Mouse (Mus musculus): ENCODE results near the gene Gm45717. TPM values are rescaled to one million over a fixed set of nuclear protein-coding genes. Genes with fewer than 3 reads are reported as not detected.

Gene Gm45717
- total and polyA plus RNA-seq, 3 experiments = not detected

GRCm38 (mm10) chr7:140907131-140907530 lies 48.6 kb downstream of the Gm45717 start:
- Histone ChIP-seq H3K27me3 (ENCODE audit: control insufficient read depth in 1 of 2, insufficient read depth in 2 of 2, low read length in 2 of 2) (no peaks in the 10 kb centered on the region; a peak in 1 of 4 replicates), H3K27ac (ENCODE audit: control insufficient read depth, low read depth, low read length) (no peak overlapping the region), H3K4me3 (ENCODE audit: control insufficient read depth in 1 of 2, insufficient read depth in 1 of 2, low read depth in 2 of 2, low read length in 2 of 2) (no peak overlapping the region), H3K36me3 (ENCODE audit: control insufficient read depth in 1 of 2, insufficient read depth in 2 of 2, low read length in 2 of 2) (no peaks in the 10 kb centered on the region), H3K9ac (ENCODE audit: control insufficient read depth, low read depth, low read length, poor library complexity, severe bottlenecking) (no peak overlapping the region), H3K9me3 (replicated peaks; ENCODE audit: insufficient read depth, low read length) (no peaks in the 10 kb centered on the region), H3K4me1 (ENCODE audit: control insufficient read depth in 1 of 2, insufficient read depth in 2 of 2, low read length in 2 of 2) (no peaks in the 10 kb centered on the region), H3K79me2 (ENCODE audit: control insufficient read depth, insufficient read depth, low read length, poor library complexity) (no peaks in the 10 kb centered on the region)
- DNase-seq (ENCODE audit: low read depth, low spot score) = no peak
- TF ChIP-seq RCOR1 (IDR thresholded peaks at IDR 0.05; ENCODE audit: low read depth, low read length) = no peak

- H3K4me3 ChIP-seq (ENCODE audit: control insufficient read depth in 1 of 2, insufficient read depth in 1 of 2, low read depth in 2 of 2, low read length in 2 of 2) = no peak overlapping the region
- H3K4me1 ChIP-seq (ENCODE audit: control insufficient read depth in 1 of 2, insufficient read depth in 2 of 2, low read length in 2 of 2) = no peaks in the 10 kb centered on the region
These were observed 50.1 kb downstream of the Gm45717 start for GRCm38 (mm10) chr7:140905642-140906081.

GRCm38 (mm10) chr7:140903212-140903611 lies 52.5 kb downstream of the Gm45717 start:
- no peak overlapping the region for H3K27ac ChIP-seq (ENCODE audit: control insufficient read depth, low read depth, low read length)
- DNase-seq (ENCODE audit: low read depth, low spot score) = peak; percentile 70
- H3K36me3 ChIP-seq (ENCODE audit: control insufficient read depth in 1 of 2, insufficient read depth in 2 of 2, low read length in 2 of 2) = no peaks in the 10 kb centered on the region
- peak overlapping the region; percentile 12; the same call in 1 of the 2 replicates for H3K9ac ChIP-seq (ENCODE audit: control insufficient read depth, low read depth, low read length, poor library complexity, severe bottlenecking)
- no peaks in the 10 kb centered on the region for H3K27me3 ChIP-seq (ENCODE audit: control insufficient read depth in 1 of 2, insufficient read depth in 2 of 2, low read length in 2 of 2)
- H3K4me3 ChIP-seq (ENCODE audit: control insufficient read depth in 1 of 2, insufficient read depth in 1 of 2, low read depth in 2 of 2, low read length in 2 of 2) = no peak overlapping the region
- H3K9me3 ChIP-seq (replicated peaks; ENCODE audit: insufficient read depth, low read length) = no peaks in the 10 kb centered on the region
- no peaks in the 10 kb centered on the region for H3K79me2 ChIP-seq (ENCODE audit: control insufficient read depth, insufficient read depth, low read length, poor library complexity)
- H3K4me1 ChIP-seq (ENCODE audit: control insufficient read depth in 1 of 2, insufficient read depth in 2 of 2, low read length in 2 of 2) = no peaks in the 10 kb centered on the region
- TF ChIP-seq POLR2AphosphoS2 (IDR thresholded peaks at IDR 0.05; ENCODE audit: low read length) = no peak
- TF ChIP-seq SIN3A (IDR thresholded peaks at IDR 0.05; ENCODE audit: low read length) = peak; percentile 41; the same call in 1 of the 2 replicates
- TF ChIP-seq CHD1 (IDR thresholded peaks at IDR 0.05; ENCODE audit: low read depth, low read length) = no peak
- peak; percentile 73; the same call in 1 of the 2 replicates for TF ChIP-seq BHLHE40 (IDR thresholded peaks at IDR 0.05; ENCODE audit: borderline replicate concordance, low read depth, low read length)
- TF ChIP-seq MEF2A (IDR thresholded peaks at IDR 0.05; ENCODE audit: extremely low read depth, insufficient replicate concordance, low read depth, low read length, poor library complexity, severe bottlenecking) = no peak
- TF ChIP-seq POLR2AphosphoS5 (IDR thresholded peaks at IDR 0.05; ENCODE audit: borderline replicate concordance, low read depth, low read length) = no peak
- peak; percentile 94 to 96 (median 94) for TF ChIP-seq CTCF (IDR thresholded peaks at IDR 0.05 in 2 of 3, conservative IDR thresholded peaks at IDR 0.05 in 1 of 3; ENCODE audit: control insufficient read depth in 1 of 3, insufficient read depth in 1 of 3, low read depth in 2 of 3, low read length in 3 of 3, poor library complexity in 1 of 3, severe bottlenecking in 1 of 3)
- TF ChIP-seq MYB (IDR thresholded peaks at IDR 0.05; ENCODE audit: low read depth, low read length) = no peak
- TF ChIP-seq SMC3 (IDR thresholded peaks at IDR 0.05; ENCODE audit: low read depth, low read length) = peak; percentile 98
- TF ChIP-seq UBTF (IDR thresholded peaks at IDR 0.05; ENCODE audit: borderline replicate concordance, insufficient read depth, low read depth, low read length) = no peak
- TF ChIP-seq TCF12 (IDR thresholded peaks at IDR 0.05; ENCODE audit: low read depth, low read length) = no peak
- TF ChIP-seq RAD21 (IDR thresholded peaks at IDR 0.05; ENCODE audit: low read depth, low read length) = peak; percentile 98
- TF ChIP-seq E2F4 (IDR thresholded peaks at IDR 0.05; ENCODE audit: borderline replicate concordance, low read depth, low read length) = no peak
- no peak for TF ChIP-seq ZNF384 (IDR thresholded peaks at IDR 0.05; ENCODE audit: low read depth, low read length)
- no peak for TF ChIP-seq USF2 (IDR thresholded peaks at IDR 0.05; ENCODE audit: borderline replicate concordance in 1 of 2, insufficient read depth in 1 of 2, low read depth in 1 of 2, low read length in 2 of 2)
- TF ChIP-seq ZC3H11A (IDR thresholded peaks at IDR 0.05; ENCODE audit: low read depth, low read length) = peak; percentile 89
- peak; percentile 51; the same call in 1 of the 2 replicates for TF ChIP-seq MXI1 (IDR thresholded peaks at IDR 0.05; ENCODE audit: low read depth, low read length)
- no peak for TF ChIP-seq HCFC1 (IDR thresholded peaks at IDR 0.05; ENCODE audit: low read depth, low read length)
- TF ChIP-seq TAL1 (IDR thresholded peaks at IDR 0.05; ENCODE audit: low read length) = no peak
- TF ChIP-seq EP300 (IDR thresholded peaks at IDR 0.05; ENCODE audit: low read depth in 1 of 2, low read length in 2 of 2) = no peak

More at GRCm38 (mm10) chr7:140905642-140906081, 50.1 kb downstream of the Gm45717 start:
- TF ChIP-seq NRF1 (IDR thresholded peaks at IDR 0.05; ENCODE audit: insufficient read depth, low read depth, low read length, poor library complexity, severe bottlenecking) = no peak
- TF ChIP-seq EP300 (IDR thresholded peaks at IDR 0.05; ENCODE audit: low read depth in 1 of 2, low read length in 2 of 2) = no peak
- TF ChIP-seq ZMIZ1 (IDR thresholded peaks at IDR 0.05; ENCODE audit: low read depth, low read length) = no peak
- TF ChIP-seq NELFE (IDR thresholded peaks at IDR 0.05; ENCODE audit: low read depth, low read length) = no peak
- TF ChIP-seq SMC3 (IDR thresholded peaks at IDR 0.05; ENCODE audit: low read depth, low read length) = no peak
- TF ChIP-seq HCFC1 (IDR thresholded peaks at IDR 0.05; ENCODE audit: low read depth, low read length) = no peak
- no peak for TF ChIP-seq MYC (IDR thresholded peaks at IDR 0.05; ENCODE audit: low read depth, low read length)
- no peak for TF ChIP-seq ETS1 (IDR thresholded peaks at IDR 0.05; ENCODE audit: low read depth, low read length)
- TF ChIP-seq GATA1 (IDR thresholded peaks at IDR 0.05; ENCODE audit: low read depth, low read length) = no peak
- TF ChIP-seq TAL1 (IDR thresholded peaks at IDR 0.05; ENCODE audit: low read length) = no peak; the same call in 1 of the 2 replicates
- TF ChIP-seq GABPA (IDR thresholded peaks at IDR 0.05; ENCODE audit: low read depth, low read length) = no peak
- no peak for TF ChIP-seq MYB (IDR thresholded peaks at IDR 0.05; ENCODE audit: low read depth, low read length)
- no peak for TF ChIP-seq CHD1 (IDR thresholded peaks at IDR 0.05; ENCODE audit: low read depth, low read length)
- H3K9ac ChIP-seq (ENCODE audit: control insufficient read depth, low read depth, low read length, poor library complexity, severe bottlenecking) = no peak overlapping the region
- no peaks in the 10 kb centered on the region for H3K79me2 ChIP-seq (ENCODE audit: control insufficient read depth, insufficient read depth, low read length, poor library complexity)
- H3K9me3 ChIP-seq (replicated peaks; ENCODE audit: insufficient read depth, low read length) = no peaks in the 10 kb centered on the region
- H3K27me3 ChIP-seq (ENCODE audit: control insufficient read depth in 1 of 2, insufficient read depth in 2 of 2, low read length in 2 of 2) = no peaks in the 10 kb centered on the region
- no peak overlapping the region for H3K27ac ChIP-seq (ENCODE audit: control insufficient read depth, low read depth, low read length)
- DNase-seq (ENCODE audit: low read depth, low spot score) = peak; percentile 37
- no peaks in the 10 kb centered on the region for H3K36me3 ChIP-seq (ENCODE audit: control insufficient read depth in 1 of 2, insufficient read depth in 2 of 2, low read length in 2 of 2)
